Comparison of ENCODE assay signal across 23 mouse cellular contexts in the genomic region with DNA sequence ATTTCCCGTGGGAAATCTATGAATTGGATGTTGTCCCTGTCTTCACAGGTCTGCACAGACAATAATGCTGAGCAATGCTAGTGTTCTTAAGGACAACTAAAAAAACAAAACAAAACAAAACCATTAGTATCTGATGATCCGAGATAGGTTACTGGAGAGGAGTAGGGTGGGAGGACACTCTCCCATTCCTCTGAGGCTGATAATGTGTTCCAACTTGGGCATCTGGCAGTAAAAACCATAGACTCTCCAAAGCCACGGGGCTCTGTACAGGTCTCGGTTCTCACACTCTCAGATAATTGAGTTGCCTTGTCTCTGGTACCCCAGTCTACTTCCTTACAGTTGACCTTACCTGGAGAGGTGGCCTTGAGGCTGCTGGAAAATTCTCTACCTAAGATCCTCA.
DNase-seq lines count a peak whose midpoint lies in the region; ATAC-seq and TF ChIP-seq lines count a peak whose summit lies in the region.
"Had no signal": no experiment of that assay in that cellular context is flagged by ENCODE, and none has a peak within 500 bp of the region (broad histone marks: within the 10 kb centered on the region; RNA-seq: fewer than 3 reads in every experiment).

No protein-coding gene starts in this region.

- no peak for DNase-seq in heart, postnatal 14 days
- no peak for DNase-seq in liver, embryonic 13.5 days
- DNase-seq in right cerebral cortex, postnatal 36 days (ENCODE audit: low spot score in 2 of 2) = no peak
- no peak for DNase-seq in layer of hippocampus, adult 18-20 months (ENCODE audit: low spot score in 2 of 2)
- no peak for DNase-seq in kidney, adult 2 months
- DNase-seq: cerebellum, adult 2 months; cerebellum, postnatal 36 days; gastrocnemius, postnatal 14 days; heart, adult 18-20 months; kidney, adult 9 months; kidney, postnatal 4 days; lung, embryonic 14.5 days; lung, postnatal 4 days; spleen, adult 18-20 months; thymus, postnatal 36 days had no signal

- no peaks in the 10 kb centered on the region for H3K27me3 ChIP-seq in heart, embryonic 11.5 days (ENCODE audit: control insufficient read depth, insufficient read depth, low read length)
- H3K27me3 ChIP-seq in liver, embryonic 13.5 days = 0 out of 2 replicates have a peak, but pooled peaks cover 6% of the 10 kb centered on the region
- H3K27me3 ChIP-seq in small intestine, adult 2 months (ENCODE audit: control insufficient read depth, insufficient read depth, low read length) = no peaks in the 10 kb centered on the region
- no peaks in the 10 kb centered on the region for H3K27me3 ChIP-seq in kidney, adult 2 months (replicated peaks; ENCODE audit: control insufficient read depth, insufficient read depth, low read length)
- H3K27me3 ChIP-seq: forebrain, embryonic 15.5 days; hindbrain, embryonic 15.5 days; limb, embryonic 12.5 days; neural tube, embryonic 12.5 days had no signal

- no peak for TF ChIP-seq POLR2A in small intestine, adult 2 months (IDR thresholded peaks at IDR 0.05; ENCODE audit: low read depth, low read length)
- no peak for TF ChIP-seq POLR2A in kidney, adult 2 months (IDR thresholded peaks at IDR 0.05; ENCODE audit: low read depth, low read length)

- H3K9ac ChIP-seq in heart, embryonic 11.5 days (ENCODE audit: low read depth, low read length) = no peak overlapping the region
- peak overlapping the region; percentile 56 for H3K9ac ChIP-seq in liver, embryonic 13.5 days
- H3K9ac ChIP-seq: forebrain, embryonic 15.5 days; hindbrain, embryonic 15.5 days; limb, embryonic 12.5 days; lung, embryonic 14.5 days; midbrain, embryonic 12.5 days; neural tube, embryonic 12.5 days had no signal

- H3K4me3 ChIP-seq in heart, embryonic 11.5 days (ENCODE audit: low read depth, low read length) = no peak overlapping the region
- H3K4me3 ChIP-seq in liver, embryonic 13.5 days (replicated peaks) = no peak overlapping the region
- H3K4me3 ChIP-seq in small intestine, adult 2 months (ENCODE audit: low read depth, low read length) = no peak overlapping the region
- H3K4me3 ChIP-seq in kidney, adult 2 months (ENCODE audit: insufficient read depth, low read depth, low read length) = no peak overlapping the region
- H3K4me3 ChIP-seq: forebrain, embryonic 15.5 days; hindbrain, embryonic 15.5 days; limb, embryonic 12.5 days; midbrain, embryonic 12.5 days; neural tube, embryonic 12.5 days had no signal

- no peak overlapping the region for H3K4me2 ChIP-seq in heart, embryonic 11.5 days
- H3K4me2 ChIP-seq in liver, embryonic 13.5 days = peak overlapping the region; percentile 64
- H3K4me2 ChIP-seq: forebrain, embryonic 15.5 days; hindbrain, embryonic 15.5 days; limb, embryonic 12.5 days; lung, embryonic 14.5 days; midbrain, embryonic 12.5 days; neural tube, embryonic 12.5 days had no signal

- ATAC-seq in heart, embryonic 11.5 days (replicated peaks; ENCODE audit: insufficient number of reproducible peaks, low FRiP score, low TSS enrichment) = peak; percentile 29; the same call in 1 of the 2 replicates
- peak; percentile 5 for ATAC-seq in erythroid progenitor cell, adult 5-6 weeks (replicated peaks; ENCODE audit: low FRiP score, poor library complexity, severe bottlenecking)
- peak; percentile 53 for ATAC-seq in liver, embryonic 13.5 days (ENCODE audit: low read depth)
- ATAC-seq: forebrain, embryonic 15.5 days had no signal

- H3K27ac ChIP-seq in heart, embryonic 11.5 days (ENCODE audit: low read depth, low read length) = peak overlapping the region; percentile 72
- peak overlapping the region; percentile 98 for H3K27ac ChIP-seq in liver, embryonic 13.5 days
- peak overlapping the region; percentile 84 for H3K27ac ChIP-seq in small intestine, adult 2 months (ENCODE audit: insufficient read depth, low read depth, low read length)
- no peak overlapping the region for H3K27ac ChIP-seq in kidney, adult 2 months (ENCODE audit: insufficient read depth, low read depth, low read length)
- H3K27ac ChIP-seq: forebrain, embryonic 15.5 days; hindbrain, embryonic 15.5 days; limb, embryonic 12.5 days; midbrain, embryonic 12.5 days; neural tube, embryonic 12.5 days had no signal

- intact Hi-C loops in heart, postnatal 14 days (cut with DNase I) = loop anchor here (10.0 kb wide), 1 partner anchor 176 kb away; no protein-coding TSS in a partner anchor

- 84% methylated on average over 4 of the region's 4 CpGs for WGBS in heart, embryonic 11.5 days (ENCODE audit: insufficient replicate concordance)
- 25% methylated on average over 4 of the region's 4 CpGs for WGBS in liver, embryonic 13.5 days (ENCODE audit: insufficient replicate concordance)
- 34% methylated on average over 4 of the region's 4 CpGs for WGBS in small intestine, adult 2 months
- 66% methylated on average over 4 of the region's 4 CpGs for WGBS in kidney, adult 2 months

- no peaks in the 10 kb centered on the region for H3K9me3 ChIP-seq in heart, embryonic 11.5 days (replicated peaks; ENCODE audit: control insufficient read depth, low read length)
- no peaks in the 10 kb centered on the region for H3K9me3 ChIP-seq in liver, embryonic 13.5 days (replicated peaks)
- H3K9me3 ChIP-seq: forebrain, embryonic 15.5 days; hindbrain, embryonic 15.5 days; limb, embryonic 12.5 days; midbrain, embryonic 12.5 days; neural tube, embryonic 12.5 days had no signal

- peaks cover 15% of the 10 kb centered on the region for H3K4me1 ChIP-seq in heart, embryonic 11.5 days (ENCODE audit: control insufficient read depth, insufficient read depth, low read length)
- peaks cover 83% of the 10 kb centered on the region for H3K4me1 ChIP-seq in liver, embryonic 13.5 days (replicated peaks)
- peaks cover 30% of the 10 kb centered on the region; the same call in 1 of the 2 replicates for H3K4me1 ChIP-seq in small intestine, adult 2 months (ENCODE audit: control insufficient read depth, insufficient read depth, insufficient read length, low read length)
- no peaks in the 10 kb centered on the region for H3K4me1 ChIP-seq in kidney, adult 2 months (ENCODE audit: control insufficient read depth, insufficient read depth, low read length)
- H3K4me1 ChIP-seq: hindbrain, embryonic 15.5 days had no signal

- no peak for TF ChIP-seq CTCF in small intestine, adult 2 months (IDR thresholded peaks at IDR 0.05; ENCODE audit: extremely low read depth, insufficient read length, insufficient replicate concordance, low read depth, low read length)
- TF ChIP-seq CTCF in kidney, adult 2 months (conservative IDR thresholded peaks at IDR 0.05; ENCODE audit: insufficient read depth, insufficient read length, low read depth, low read length) = no peak

- H3K36me3 ChIP-seq in heart, embryonic 11.5 days (ENCODE audit: control insufficient read depth, insufficient read depth, low read length) = no peaks in the 10 kb centered on the region
- no peaks in the 10 kb centered on the region for H3K36me3 ChIP-seq in liver, embryonic 13.5 days
- no peaks in the 10 kb centered on the region for H3K36me3 ChIP-seq in small intestine, adult 2 months (ENCODE audit: control insufficient read depth, insufficient read depth, low read length)
- no peaks in the 10 kb centered on the region for H3K36me3 ChIP-seq in kidney, adult 2 months (ENCODE audit: control insufficient read depth, insufficient read depth, low read length)
- H3K36me3 ChIP-seq: forebrain, embryonic 15.5 days; hindbrain, embryonic 15.5 days; limb, embryonic 12.5 days; midbrain, embryonic 12.5 days; neural tube, embryonic 12.5 days had no signal
